Mouse (Mus musculus) stomach, postnatal 0 days (tissue): Measurements from ENCODE around the gene Hist1h4d. TPM values are rescaled to one million over a fixed set of nuclear protein-coding genes. Genes with fewer than 3 reads are reported as not detected.

ENCODE experiments used
- ATAC-seq: fragments of 200-750 bp; cut with Nextera tagmentation; 2 replicates; pipeline ENCODE4 v1.8.0; 2017; ENCODE audit not compliant: low FRiP score, low TSS enrichment
- DNase-seq: peaks from one replicate; pipeline ENCODE4 v3.0.0-alpha.2; 2016; ENCODE audit warnings: low spot score
- H3K27ac ChIP-seq: fragments of 300-500 bp; sonication (generic); replicated peaks from 2 replicates; pipeline ENCODE4 v1.5.1; 2014; ENCODE audit warnings: mild to moderate bottlenecking, control low read depth
- H3K27me3 ChIP-seq: fragments of 300-500 bp; sonication (generic); 2 replicates; pipeline ENCODE4 v1.6.1; 2014; ENCODE audit warnings: low read length; ENCODE audit not compliant: control insufficient read depth, insufficient read depth
- H3K36me3 ChIP-seq: fragments of 300-500 bp; sonication (generic); 2 replicates; pipeline ENCODE4 v1.6.1; 2014; ENCODE audit warnings: low read length, mixed read lengths; ENCODE audit not compliant: control insufficient read depth, insufficient read depth
- H3K4me1 ChIP-seq: fragments of 300-500 bp; sonication (generic); replicated peaks from 2 replicates; pipeline ENCODE4 v1.6.1; 2014; ENCODE audit warnings: antibody characterized with exemption; ENCODE audit not compliant: control insufficient read depth, insufficient read depth
- H3K4me2 ChIP-seq: fragments of 300-500 bp; sonication (generic); replicated peaks from 2 replicates; pipeline ENCODE4 v1.6.1; 2014; ENCODE audit warnings: low read depth, mild to moderate bottlenecking, control low read depth, moderate library complexity
- H3K4me3 ChIP-seq: fragments of 300-500 bp; sonication (generic); 2 replicates; pipeline ENCODE4 v1.5.1; 2014; ENCODE audit warnings: low read depth, low read length, control low read depth
- H3K9ac ChIP-seq: fragments of 300-500 bp; sonication (generic); 2 replicates; pipeline ENCODE4 v1.6.1; 2014; ENCODE audit warnings: mild to moderate bottlenecking, low read length, control low read depth, mixed read lengths
- H3K9me3 ChIP-seq: fragments of 300-500 bp; sonication (generic); 2 replicates; pipeline ENCODE4 v1.6.1; 2016; ENCODE audit warnings: low read length; ENCODE audit not compliant: control insufficient read depth
- CTCF ChIP-seq: IDR thresholded peaks from 2 replicates; pipeline ENCODE4 v1.5.1; 2016; ENCODE audit warnings: antibody characterized with exemption, low read depth, mild to moderate bottlenecking, moderate library complexity
- EP300 ChIP-seq: optimal IDR thresholded peaks from 2 replicates; pipeline ENCODE3; 2016; ENCODE audit warnings: antibody characterized with exemption
- WGBS: fragments of 180-500 bp; shearing (Covaris S2); extraction: QIAGEN DNeasy Blood & Tissue Kit; methylation state at CpG from one replicate; pipeline ENCODE4 v1.1.7; 2014; 5-methylcytosine and 5-hydroxymethylcytosine counted together
- microRNA-seq: library from miRNA; unstranded; fragments of <30 nt; microRNA quantifications from one replicate; pipeline ENCODE4, GENCODE M21; 2016
- polyA plus RNA-seq: library from polyadenylated mRNA; unstranded; fragments of >200 nt; fragmentation: Nextera tagmentation; extraction: Ambion mirVana; gene quantifications from 2 replicates; pipeline ENCODE4 v1.2.1, GENCODE M21; 2015

Gene Hist1h4d
- polyA plus RNA-seq, 1 experiment from 2014 or later: 48.7 TPM

GRCm38 (mm10) chr13:23622861-23623450, 41.6 kb downstream of the Hist1h4d start:
- Histone ChIP-seq H3K27me3 (no peaks in the 10 kb centered on the region), H3K27ac (peak overlapping the region; percentile 92), H3K4me3 (peak overlapping the region; percentile 59), H3K9ac (peak overlapping the region; percentile 84), H3K4me1 (no peaks in the 10 kb centered on the region), H3K9me3 (no peaks in the 10 kb centered on the region), H3K36me3 (no peaks in the 10 kb centered on the region), H3K4me2 (peak overlapping the region; percentile 67)
- DNase-seq (no peak), ATAC-seq (no peak)
- 23% methylated on average over 7 of the region's 7 CpGs for WGBS
- TF ChIP-seq CTCF (no peak), EP300 (no peak)

GRCm38 (mm10) chr13:23630653-23631052, 49.3 kb downstream of the Hist1h4d start:
- Histone ChIP-seq H3K36me3 (no peaks in the 10 kb centered on the region), H3K9ac (no peak overlapping the region), H3K27ac (no peak overlapping the region), H3K4me1 (no peaks in the 10 kb centered on the region), H3K9me3 (no peaks in the 10 kb centered on the region), H3K27me3 (no peaks in the 10 kb centered on the region), H3K4me3 (no peak overlapping the region), H3K4me2 (no peak overlapping the region)
- TF ChIP-seq CTCF (peak; percentile 76), EP300 (no peak)
- no peak for ATAC-seq
- WGBS: 25% methylated on average over 1 of the region's 1 CpGs
- no peak for DNase-seq

Small RNA genes lying within 50 kb of the gene (microRNA-seq; reads per million reads assigned to microRNA genes)
- gene Gm44297 (not detected), gene Gm44359 (not detected), gene Gm44394 (not detected)

Other genes with a start within 250 kb of the Hist1h4d start
- gene Zfp322a, start 212.4 kb upstream of the Hist1h4d start, polyA plus RNA-seq: 18.1 and 18.9 TPM in 2 replicates
- 7.1 and 7.4 TPM in 2 replicates for gene Abt1, start 157.7 kb upstream of the Hist1h4d start, polyA plus RNA-seq
- gene Btn1a1, start 115.7 kb upstream of the Hist1h4d start, polyA plus RNA-seq: 0.05 TPM in 1 of 2 replicates, not detected in the other
- gene Btn2a2, start 92.7 kb upstream of the Hist1h4d start, polyA plus RNA-seq: 0.04 and 0.07 TPM in 2 replicates
- 13.7 and 18.3 TPM in 2 replicates for gene Hist1h4h, start 50.5 kb upstream of the Hist1h4d start, polyA plus RNA-seq
- gene Hist1h2af, start 47.7 kb upstream of the Hist1h4d start, polyA plus RNA-seq: 4.5 and 8.9 TPM in 2 replicates
- gene Hist1h3g, start 46.2 kb upstream of the Hist1h4d start, polyA plus RNA-seq: 2.3 and 3.4 TPM in 2 replicates
- 0.30 and 0.62 TPM in 2 replicates for gene Hist1h2bh, start 38.2 kb upstream of the Hist1h4d start, polyA plus RNA-seq
- 0.51 and 0.78 TPM in 2 replicates for gene Hist1h3f, start 37.5 kb upstream of the Hist1h4d start, polyA plus RNA-seq
- 0.38 TPM in 1 of 2 replicates, not detected in the other for gene Hist1h4f, start 29.9 kb upstream of the Hist1h4d start, polyA plus RNA-seq
- gene Hist1h1d, start 28.3 kb upstream of the Hist1h4d start, polyA plus RNA-seq: 0.22 and 0.34 TPM in 2 replicates
- 1.6 and 3.3 TPM in 2 replicates for gene Hist1h3e, start 19.2 kb upstream of the Hist1h4d start, polyA plus RNA-seq
- 15.3 and 29.5 TPM in 2 replicates for gene Hist1h2ae, start 10.4 kb upstream of the Hist1h4d start, polyA plus RNA-seq
- 4.9 and 10.5 TPM in 2 replicates for gene Hist1h2bg, start 10.2 kb upstream of the Hist1h4d start, polyA plus RNA-seq
- 1.1 and 3.2 TPM in 2 replicates for gene Hist1h2bf, start 7.4 kb upstream of the Hist1h4d start, polyA plus RNA-seq
- 0.67 and 0.79 TPM in 2 replicates for gene Hist1h2ad, start 7.2 kb upstream of the Hist1h4d start, polyA plus RNA-seq
- gene Hist1h3d, start 5.8 kb upstream of the Hist1h4d start, polyA plus RNA-seq: 1.7 and 4.2 TPM in 2 replicates
- 0.64 and 0.73 TPM in 2 replicates for gene Hist1h2be, start 39.5 kb downstream of the Hist1h4d start, polyA plus RNA-seq
- gene Hist1h1e, start 41.0 kb downstream of the Hist1h4d start, polyA plus RNA-seq: 5.9 and 9.1 TPM in 2 replicates
- gene Hist1h2ac, start 102.3 kb downstream of the Hist1h4d start, polyA plus RNA-seq: 0.57 and 0.74 TPM in 2 replicates
- 105 and 115 TPM in 2 replicates for gene Hist1h2bc, start 102.6 kb downstream of the Hist1h4d start, polyA plus RNA-seq
- gene Hist1h1t, start 114.2 kb downstream of the Hist1h4d start, polyA plus RNA-seq: not detected in 2 replicates
- gene Hist1h4c, start 116.9 kb downstream of the Hist1h4d start, polyA plus RNA-seq: 2.1 and 3.2 TPM in 2 replicates
- 11.2 and 12.9 TPM in 2 replicates for gene Hfe, start 129.3 kb downstream of the Hist1h4d start, polyA plus RNA-seq
- gene Hist1h1c, start 157.2 kb downstream of the Hist1h4d start, polyA plus RNA-seq: 96.1 and 104 TPM in 2 replicates
- gene Hist1h3c, start 164.0 kb downstream of the Hist1h4d start, polyA plus RNA-seq: 1.2 and 1.8 TPM in 2 replicates
- gene Hist1h2bb, start 165.1 kb downstream of the Hist1h4d start, polyA plus RNA-seq: 0.40 and 0.91 TPM in 2 replicates
- gene Hist1h2ab, start 169.5 kb downstream of the Hist1h4d start, polyA plus RNA-seq: 7.3 and 15.7 TPM in 2 replicates
- 3.9 and 6.7 TPM in 2 replicates for gene Hist1h3b, start 170.7 kb downstream of the Hist1h4d start, polyA plus RNA-seq
- 0.46 and 2.0 TPM in 2 replicates for gene Hist1h4b, start 175.4 kb downstream of the Hist1h4d start, polyA plus RNA-seq
- 0.34 and 0.80 TPM in 2 replicates for gene Hist1h4a, start 179.6 kb downstream of the Hist1h4d start, polyA plus RNA-seq
- 1.9 and 3.7 TPM in 2 replicates for gene Hist1h3a, start 180.8 kb downstream of the Hist1h4d start, polyA plus RNA-seq
- 0.64 and 1.4 TPM in 2 replicates for gene Hist1h1a, start 182.1 kb downstream of the Hist1h4d start, polyA plus RNA-seq
- 0.18 and 0.29 TPM in 2 replicates for gene Trim38, start 188.3 kb downstream of the Hist1h4d start, polyA plus RNA-seq
- 0.59 and 0.61 TPM in 2 replicates for gene Slc17a2, start 225.4 kb downstream of the Hist1h4d start, polyA plus RNA-seq